Mouse (Mus musculus): ENCODE results near the gene Herc3. TPM values are rescaled to one million over a fixed set of nuclear protein-coding genes. Genes with fewer than 3 reads are reported as not detected.
A peak's percentile ranks its signal among the peaks of the same experiment; 100 is the strongest.

The Herc3 gene
- polyA plus RNA-seq, 1 experiment = not detected

GRCm38 (mm10) chr6:58900536-58900935 lies 69.3 kb downstream of the Herc3 start:
- no peak for TF ChIP-seq POLR2A (IDR thresholded peaks at IDR 0.05; ENCODE audit: insufficient read depth, low read depth, low read length)
- no peak for TF ChIP-seq CTCF (IDR thresholded peaks at IDR 0.05; ENCODE audit: insufficient read depth, low read depth, low read length)
- Histone ChIP-seq H3K27ac (ENCODE audit: insufficient read depth, low read depth, low read length) (no peak overlapping the region), H3K4me1 (ENCODE audit: control insufficient read depth, insufficient read depth, low read length) (0 out of 2 replicates have a peak, but pooled peaks cover 2% of the 10 kb centered on the region), H3K4me3 (ENCODE audit: insufficient read depth, low read depth, low read length) (no peak overlapping the region)
- 92% methylated on average over 7 of the region's 7 CpGs for WGBS

- 0 out of 2 replicates have a peak overlapping the region, but pooled peaks have one; percentile 1 for H3K27ac ChIP-seq (ENCODE audit: insufficient read depth, low read depth, low read length)
- H3K4me1 ChIP-seq (ENCODE audit: control insufficient read depth, insufficient read depth, low read length) = 0 out of 2 replicates have a peak, but pooled peaks cover 2% of the 10 kb centered on the region
- no peak overlapping the region for H3K4me3 ChIP-seq (ENCODE audit: insufficient read depth, low read depth, low read length)
- TF ChIP-seq CTCF (IDR thresholded peaks at IDR 0.05; ENCODE audit: insufficient read depth, low read depth, low read length) (no peak), POLR2A (IDR thresholded peaks at IDR 0.05; ENCODE audit: insufficient read depth, low read depth, low read length) (no peak)
- WGBS = 42% methylated on average over 8 of the region's 8 CpGs
These were observed 71.9 kb downstream of the Herc3 start for GRCm38 (mm10) chr6:58903171-58903570.

GRCm38 (mm10) chr6:58904551-58904950 lies 73.3 kb downstream of the Herc3 start:
- Histone ChIP-seq H3K4me1 (ENCODE audit: control insufficient read depth, insufficient read depth, low read length) (0 out of 2 replicates have a peak, but pooled peaks cover 2% of the 10 kb centered on the region), H3K27ac (ENCODE audit: insufficient read depth, low read depth, low read length) (no peak overlapping the region), H3K4me3 (ENCODE audit: insufficient read depth, low read depth, low read length) (no peak overlapping the region)
- WGBS = 60% methylated on average over 3 of the region's 3 CpGs
- TF ChIP-seq POLR2A (IDR thresholded peaks at IDR 0.05; ENCODE audit: insufficient read depth, low read depth, low read length) = no peak
- no peak for TF ChIP-seq CTCF (IDR thresholded peaks at IDR 0.05; ENCODE audit: insufficient read depth, low read depth, low read length)

- H3K27ac ChIP-seq (ENCODE audit: insufficient read depth, low read depth, low read length) = peak within 1 kb of the TSS; percentile 86
- H3K4me1 ChIP-seq (ENCODE audit: control insufficient read depth, insufficient read depth, low read length) = 0 out of 2 replicates have a peak, but pooled peaks cover 2% of the 10 kb centered on the region
- TF ChIP-seq CTCF (IDR thresholded peaks at IDR 0.05; ENCODE audit: insufficient read depth, low read depth, low read length) (no peak), POLR2A (IDR thresholded peaks at IDR 0.05; ENCODE audit: insufficient read depth, low read depth, low read length) (peak; percentile 81)
- WGBS = 57% methylated on average over 34 of the region's 34 CpGs
- peak within 1 kb of the TSS; percentile 64 for H3K4me3 ChIP-seq (ENCODE audit: insufficient read depth, low read depth, low read length)
These were observed 75.6 kb downstream of the Herc3 start, which contains the start of gene Nap1l5 for GRCm38 (mm10) chr6:58906852-58907261. TSS of gene Nap1l5 (minus strand) at chr6:58907076.

DNA sequence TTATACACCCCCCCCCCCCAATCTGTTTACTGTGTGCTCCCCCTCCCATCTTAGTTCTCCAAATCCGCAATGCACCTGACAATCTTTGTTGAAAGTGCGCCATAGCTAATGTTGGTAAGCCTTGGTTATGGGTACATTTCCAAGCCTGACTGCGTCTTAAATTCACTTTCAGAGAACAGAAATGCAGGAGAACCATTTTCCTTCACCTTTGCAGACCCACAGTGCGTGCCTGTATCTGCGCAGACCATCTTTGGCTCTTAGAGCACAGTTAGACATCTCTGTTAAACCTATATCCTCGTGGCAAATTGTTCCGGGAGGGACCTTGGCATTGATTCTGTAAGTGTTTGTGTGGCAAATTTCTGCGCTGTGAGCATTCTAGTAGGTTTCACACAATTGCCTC lies 76.1 kb downstream of the Herc3 start:
- 70% methylated on average over 8 of the region's 8 CpGs for WGBS
- Histone ChIP-seq H3K4me1 (ENCODE audit: control insufficient read depth, insufficient read depth, low read length) (0 out of 2 replicates have a peak, but pooled peaks cover 2% of the 10 kb centered on the region), H3K27ac (ENCODE audit: insufficient read depth, low read depth, low read length) (peak overlapping the region; percentile 83), H3K4me3 (ENCODE audit: insufficient read depth, low read depth, low read length) (no peak overlapping the region)
- TF ChIP-seq POLR2A (IDR thresholded peaks at IDR 0.05; ENCODE audit: insufficient read depth, low read depth, low read length) (no peak), CTCF (IDR thresholded peaks at IDR 0.05; ENCODE audit: insufficient read depth, low read depth, low read length) (no peak)

DNA sequence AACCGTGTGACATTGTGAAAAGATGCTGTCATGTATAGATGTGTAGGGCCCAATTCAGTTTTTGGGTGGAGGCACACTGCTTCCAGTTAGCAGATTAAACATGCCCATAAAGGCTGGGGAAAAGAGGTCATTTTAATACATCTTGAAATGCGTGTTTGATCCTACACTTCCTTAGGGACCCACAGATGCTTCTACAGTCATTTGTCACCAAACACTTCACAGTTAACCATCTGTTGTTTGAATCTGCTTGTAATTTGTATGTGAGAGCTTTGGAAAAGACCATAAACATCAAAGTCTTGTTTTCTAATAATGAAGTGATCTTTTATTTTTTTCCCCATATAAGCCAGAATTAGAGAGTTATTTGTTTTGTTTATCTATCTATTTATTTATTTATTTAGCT lies 76.5 kb downstream of the Herc3 start:
- Histone ChIP-seq H3K4me1 (ENCODE audit: control insufficient read depth, insufficient read depth, low read length) (0 out of 2 replicates have a peak, but pooled peaks cover 2% of the 10 kb centered on the region), H3K4me3 (ENCODE audit: insufficient read depth, low read depth, low read length) (no peak overlapping the region), H3K27ac (ENCODE audit: insufficient read depth, low read depth, low read length) (no peak overlapping the region)
- 70% methylated on average over 2 of the region's 2 CpGs for WGBS
- no peak for TF ChIP-seq POLR2A (IDR thresholded peaks at IDR 0.05; ENCODE audit: insufficient read depth, low read depth, low read length)

- no peak overlapping the region for H3K4me3 ChIP-seq (ENCODE audit: insufficient read depth, low read depth, low read length)
- no peaks in the 10 kb centered on the region for H3K4me1 ChIP-seq (ENCODE audit: control insufficient read depth, insufficient read depth, low read length)
- TF ChIP-seq CTCF (IDR thresholded peaks at IDR 0.05; ENCODE audit: insufficient read depth, low read depth, low read length) (no peak), POLR2A (IDR thresholded peaks at IDR 0.05; ENCODE audit: insufficient read depth, low read depth, low read length) (no peak)
- WGBS = 87% methylated on average over 5 of the region's 5 CpGs
- no peak overlapping the region for H3K27ac ChIP-seq (ENCODE audit: insufficient read depth, low read depth, low read length)
These were observed 81.6 kb downstream of the Herc3 start for GRCm38 (mm10) chr6:58912842-58913241.

GRCm38 (mm10) chr6:58913551-58913950 lies 82.3 kb downstream of the Herc3 start:
- TF ChIP-seq CTCF (IDR thresholded peaks at IDR 0.05; ENCODE audit: insufficient read depth, low read depth, low read length) (no peak), POLR2A (IDR thresholded peaks at IDR 0.05; ENCODE audit: insufficient read depth, low read depth, low read length) (no peak)
- H3K4me3 ChIP-seq (ENCODE audit: insufficient read depth, low read depth, low read length) = no peak overlapping the region
- H3K4me1 ChIP-seq (ENCODE audit: control insufficient read depth, insufficient read depth, low read length) = no peaks in the 10 kb centered on the region
- H3K27ac ChIP-seq (ENCODE audit: insufficient read depth, low read depth, low read length) = no peak overlapping the region
- WGBS = 84% methylated on average over 3 of the region's 3 CpGs

- Histone ChIP-seq H3K4me1 (ENCODE audit: control insufficient read depth, insufficient read depth, low read length) (no peaks in the 10 kb centered on the region), H3K4me3 (ENCODE audit: insufficient read depth, low read depth, low read length) (no peak overlapping the region), H3K27ac (ENCODE audit: insufficient read depth, low read depth, low read length) (no peak overlapping the region)
- 82% methylated on average over 5 of the region's 5 CpGs for WGBS
- TF ChIP-seq CTCF (IDR thresholded peaks at IDR 0.05; ENCODE audit: insufficient read depth, low read depth, low read length) (no peak), POLR2A (IDR thresholded peaks at IDR 0.05; ENCODE audit: insufficient read depth, low read depth, low read length) (no peak)
These were observed 82.7 kb downstream of the Herc3 start for GRCm38 (mm10) chr6:58913971-58914370.

DNA sequence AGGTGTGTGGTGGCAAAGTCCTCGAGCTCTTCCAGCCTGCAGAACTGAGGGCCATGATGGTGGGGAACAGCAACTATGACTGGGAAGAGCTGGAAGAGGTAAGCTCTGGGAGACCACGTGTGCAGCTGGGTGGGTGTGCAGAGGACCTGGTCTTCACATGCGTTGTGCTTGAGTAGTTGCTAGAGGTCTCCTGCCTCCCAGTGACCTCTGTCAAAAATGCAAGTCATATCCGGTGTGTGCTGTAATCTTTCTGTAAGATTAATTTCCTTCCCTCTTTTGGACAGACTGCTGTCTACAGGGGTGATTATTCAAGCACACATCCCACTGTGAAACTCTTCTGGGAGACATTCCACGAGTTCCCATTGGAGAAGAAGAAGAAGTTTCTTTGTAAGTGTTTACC lies 85.2 kb downstream of the Herc3 start:
- Histone ChIP-seq H3K27ac (ENCODE audit: insufficient read depth, low read depth, low read length) (no peak overlapping the region), H3K4me1 (ENCODE audit: control insufficient read depth, insufficient read depth, low read length) (no peaks in the 10 kb centered on the region), H3K4me3 (ENCODE audit: insufficient read depth, low read depth, low read length) (no peak overlapping the region)
- 93% methylated on average over 5 of the region's 5 CpGs for WGBS
- TF ChIP-seq POLR2A (IDR thresholded peaks at IDR 0.05; ENCODE audit: insufficient read depth, low read depth, low read length) (no peak), CTCF (IDR thresholded peaks at IDR 0.05; ENCODE audit: insufficient read depth, low read depth, low read length) (no peak)
